Mouse (Mus musculus): Measurements from ENCODE around the gene Lefty2. TPM values are rescaled to one million over a fixed set of nuclear protein-coding genes. Genes with fewer than 3 reads are reported as not detected.
A peak's percentile ranks its signal among the peaks of the same experiment; 100 is the strongest.

The Lefty2 gene
- total and polyA plus RNA-seq, 3 experiments: not detected

- peak; percentile 78 for DNase-seq (ENCODE audit: low read depth, low spot score)
- Histone ChIP-seq H3K4me1 (ENCODE audit: control insufficient read depth in 1 of 2, insufficient read depth in 2 of 2, low read length in 2 of 2) (peaks cover 3 to 18% of the 10 kb centered on the region in 2 experiments), H3K36me3 (ENCODE audit: control insufficient read depth in 1 of 2, insufficient read depth in 2 of 2, low read length in 2 of 2) (peaks cover 0 to 4% of the 10 kb centered on the region in 2 experiments; a peak in 1 of 4 replicates)
- TF ChIP-seq SIN3A (IDR thresholded peaks at IDR 0.05; ENCODE audit: low read length): peak; percentile 78
- TF ChIP-seq NELFE (IDR thresholded peaks at IDR 0.05; ENCODE audit: low read depth, low read length): peak; percentile 48
- 0 out of 2 replicates have a peak, but pooled peaks have one; percentile 64 for TF ChIP-seq UBTF (IDR thresholded peaks at IDR 0.05; ENCODE audit: borderline replicate concordance, insufficient read depth, low read depth, low read length)
- TF ChIP-seq ELF1 (IDR thresholded peaks at IDR 0.05; ENCODE audit: low read depth, low read length): no peak
- no peak for TF ChIP-seq GATA1 (IDR thresholded peaks at IDR 0.05; ENCODE audit: low read depth, low read length)
- TF ChIP-seq POLR2AphosphoS2 (IDR thresholded peaks at IDR 0.05; ENCODE audit: low read length): no peak
- TF ChIP-seq TBP (IDR thresholded peaks at IDR 0.05; ENCODE audit: low read depth, low read length): no peak
- peak in 1 of 2 experiments; percentile 34; a peak in 1 of 4 replicates for TF ChIP-seq EP300 (IDR thresholded peaks at IDR 0.05; ENCODE audit: low read depth in 1 of 2, low read length in 2 of 2)
- TF ChIP-seq RCOR1 (IDR thresholded peaks at IDR 0.05; ENCODE audit: low read depth, low read length): no peak; the same call in 1 of the 2 replicates
- TF ChIP-seq JUND (IDR thresholded peaks at IDR 0.05; ENCODE audit: low read depth, low read length): no peak
- peak; percentile 50; the same call in 1 of the 2 replicates for TF ChIP-seq ETS1 (IDR thresholded peaks at IDR 0.05; ENCODE audit: low read depth, low read length)
- no peak for TF ChIP-seq USF2 (IDR thresholded peaks at IDR 0.05; ENCODE audit: borderline replicate concordance in 1 of 2, insufficient read depth in 1 of 2, low read depth in 1 of 2, low read length in 2 of 2)
- no peak for TF ChIP-seq MAFK (IDR thresholded peaks at IDR 0.05; ENCODE audit: borderline replicate concordance, low read depth, low read length)
- TF ChIP-seq ZMIZ1 (IDR thresholded peaks at IDR 0.05; ENCODE audit: low read depth, low read length): peak; percentile 36; the same call in 1 of the 2 replicates
- TF ChIP-seq NRF1 (IDR thresholded peaks at IDR 0.05; ENCODE audit: insufficient read depth, low read depth, low read length, poor library complexity, severe bottlenecking): peak; percentile 78
- TF ChIP-seq TCF12 (IDR thresholded peaks at IDR 0.05; ENCODE audit: low read depth, low read length): no peak
- TF ChIP-seq GABPA (IDR thresholded peaks at IDR 0.05; ENCODE audit: low read depth, low read length): no peak
- no peak for TF ChIP-seq MAX (IDR thresholded peaks at IDR 0.05; ENCODE audit: low read length)
- TF ChIP-seq MEF2A (IDR thresholded peaks at IDR 0.05; ENCODE audit: extremely low read depth, insufficient replicate concordance, low read depth, low read length, poor library complexity, severe bottlenecking): no peak
- no peak for TF ChIP-seq ZNF384 (IDR thresholded peaks at IDR 0.05; ENCODE audit: low read depth, low read length)
- no peak for TF ChIP-seq TAL1 (IDR thresholded peaks at IDR 0.05; ENCODE audit: low read length)
- TF ChIP-seq MYC (IDR thresholded peaks at IDR 0.05; ENCODE audit: low read depth, low read length): no peak
- TF ChIP-seq HCFC1 (IDR thresholded peaks at IDR 0.05; ENCODE audit: low read depth, low read length): 0 out of 2 replicates have a peak, but pooled peaks have one; percentile 40
- no peak; a peak in 2 of 4 replicates for TF ChIP-seq POLR2A (IDR thresholded peaks at IDR 0.05; ENCODE audit: control insufficient read depth in 1 of 2, insufficient read depth in 1 of 2, low read depth in 1 of 2, low read length in 2 of 2, poor library complexity in 1 of 2)
- TF ChIP-seq RAD21 (IDR thresholded peaks at IDR 0.05; ENCODE audit: low read depth, low read length): no peak
- no peak for TF ChIP-seq MXI1 (IDR thresholded peaks at IDR 0.05; ENCODE audit: low read depth, low read length)
- TF ChIP-seq BHLHE40 (IDR thresholded peaks at IDR 0.05; ENCODE audit: borderline replicate concordance, low read depth, low read length): no peak
- 0 out of 2 replicates have a peak, but pooled peaks have one; percentile 36 for TF ChIP-seq MAZ (IDR thresholded peaks at IDR 0.05; ENCODE audit: low read depth, low read length)
- TF ChIP-seq SMC3 (IDR thresholded peaks at IDR 0.05; ENCODE audit: low read depth, low read length): no peak
- no peak for TF ChIP-seq CTCF (IDR thresholded peaks at IDR 0.05 in 2 of 3, conservative IDR thresholded peaks at IDR 0.05 in 1 of 3; ENCODE audit: control insufficient read depth in 1 of 3, insufficient read depth in 1 of 3, low read depth in 2 of 3, low read length in 3 of 3, poor library complexity in 1 of 3, severe bottlenecking in 1 of 3)
- TF ChIP-seq MYB (IDR thresholded peaks at IDR 0.05; ENCODE audit: low read depth, low read length): no peak
- TF ChIP-seq CHD2 (IDR thresholded peaks at IDR 0.05; ENCODE audit: low read length): no peak
- no peak for TF ChIP-seq ZKSCAN1 (IDR thresholded peaks at IDR 0.05; ENCODE audit: low read depth, low read length)
- no peak for TF ChIP-seq ZC3H11A (IDR thresholded peaks at IDR 0.05; ENCODE audit: low read depth, low read length)
- TF ChIP-seq USF1 (IDR thresholded peaks at IDR 0.05; ENCODE audit: low read depth, low read length): no peak
Measured at GRCm38 (mm10) chr1:180942166-180943031, 49.5 kb downstream of the Lefty2 start, which contains the start of gene Tmem63a. Tmem63a (plus strand) TSS chr1:180942344.

More at GRCm38 (mm10) chr1:180942166-180943031, 49.5 kb downstream of the Lefty2 start, which contains the start of gene Tmem63a:
- Histone ChIP-seq H3K27ac (ENCODE audit: control insufficient read depth, low read depth, low read length) (peak within 1 kb of the TSS; percentile 64), H3K9me3 (replicated peaks; ENCODE audit: insufficient read depth, low read length) (no peaks in the 10 kb centered on the region), H3K79me2 (ENCODE audit: control insufficient read depth, insufficient read depth, low read length, poor library complexity) (peaks cover 5% of the 10 kb centered on the region; the same call in 1 of the 2 replicates), H3K27me3 (ENCODE audit: control insufficient read depth in 1 of 2, insufficient read depth in 2 of 2, low read length in 2 of 2) (no peaks in the 10 kb centered on the region), H3K9ac (ENCODE audit: control insufficient read depth, low read depth, low read length, poor library complexity, severe bottlenecking) (peak within 1 kb of the TSS; percentile 88), H3K4me3 (ENCODE audit: control insufficient read depth in 1 of 2, insufficient read depth in 1 of 2, low read depth in 2 of 2, low read length in 2 of 2) (peak within 1 kb of the TSS; percentile 59 to 91)

Data from MEL (cell line).